ENCODE assay signal across 9 mouse cellular contexts in genomic region chr8:94857011-94857345, GRCm38 (mm10). TPM values are rescaled to one million over a fixed set of nuclear protein-coding genes. Genes with fewer than 3 reads are reported as not detected.
DNase-seq lines count a peak whose midpoint lies in the region; ATAC-seq and TF ChIP-seq lines count a peak whose summit lies in the region.
"Had no signal": no experiment of that assay in that cellular context is flagged by ENCODE, and none has a peak within 500 bp of the region (broad histone marks: within the 10 kb centered on the region; RNA-seq: fewer than 3 reads in every experiment).

No protein-coding gene starts in this region.

- ATAC-seq in liver, embryonic 12.5 days, result no peak

- no peaks in the 10 kb centered on the region for H3K9me3 ChIP-seq in liver, embryonic 12.5 days (replicated peaks)

- TF ChIP-seq POLR2A in cerebellum, adult 2 months (IDR thresholded peaks at IDR 0.05; ENCODE audit: borderline replicate concordance, insufficient read depth, low read length), result no peak
- TF ChIP-seq POLR2A in testis, adult 2 months (IDR thresholded peaks at IDR 0.05; ENCODE audit: control insufficient read depth, low read depth, low read length), result no peak

- H3K27ac ChIP-seq in cerebellum, adult 2 months (ENCODE audit: insufficient read depth, low read length), result peak overlapping the region; percentile 2; the same call in 1 of the 2 replicates
- H3K27ac ChIP-seq in testis, adult 2 months (ENCODE audit: control insufficient read depth, insufficient read depth, low read depth, low read length), result no peak overlapping the region
- no peak overlapping the region for H3K27ac ChIP-seq in liver, embryonic 12.5 days

- H3K9ac ChIP-seq in liver, embryonic 12.5 days, result peak overlapping the region; percentile 88

- no peak for TF ChIP-seq CTCF in cerebellum, adult 2 months (IDR thresholded peaks at IDR 0.05; ENCODE audit: borderline replicate concordance, insufficient read depth, low read depth, low read length)
- TF ChIP-seq CTCF in testis, adult 2 months (IDR thresholded peaks at IDR 0.05; ENCODE audit: control insufficient read depth, insufficient read depth, insufficient replicate concordance, low read depth, low read length), result no peak

- H3K36me3 ChIP-seq in testis, adult 2 months (ENCODE audit: control insufficient read depth, insufficient read depth, low read length), result no peaks in the 10 kb centered on the region; the same call in none of the 2 replicates
- H3K36me3 ChIP-seq in liver, embryonic 12.5 days, result peaks cover 67% of the 10 kb centered on the region

- no peak for DNase-seq in cerebellum, adult 2 months
- DNase-seq in cerebellum, postnatal 14 days, result no peak
- no peak for DNase-seq in testis, postnatal 14 days (ENCODE audit: low spot score)
- DNase-seq in natural killer cell, adult 2 months (ENCODE audit: low spot score in 2 of 2), result no peak
- no peak for DNase-seq in right cerebral cortex, postnatal 36 days (ENCODE audit: low spot score in 2 of 2)
- DNase-seq in cerebellum, adult 9-10 months, result no peak

- H3K4me2 ChIP-seq in liver, embryonic 12.5 days, result peak overlapping the region; percentile 80

- 8% methylated on average over 5 of the region's 5 CpGs for WGBS in cerebellum, adult 2 months
- 30% methylated on average over 5 of the region's 5 CpGs for WGBS in liver, embryonic 12.5 days (ENCODE audit: insufficient replicate concordance)

- H3K27me3 ChIP-seq in cerebellum, adult 2 months (ENCODE audit: control insufficient read depth, insufficient read depth, low read length), result no peaks in the 10 kb centered on the region
- no peaks in the 10 kb centered on the region for H3K27me3 ChIP-seq in testis, adult 2 months (ENCODE audit: control insufficient read depth, insufficient read depth, low read length)
- H3K27me3 ChIP-seq in liver, embryonic 12.5 days (replicated peaks), result no peaks in the 10 kb centered on the region

- H3K4me1 ChIP-seq in cerebellum, adult 2 months (ENCODE audit: control insufficient read depth, insufficient read depth, low read length), result 0 out of 2 replicates have a peak, but pooled peaks cover 3% of the 10 kb centered on the region
- H3K4me1 ChIP-seq in testis, adult 2 months (ENCODE audit: control insufficient read depth, insufficient read depth, low read length), result no peaks in the 10 kb centered on the region; the same call in 1 of the 2 replicates
- peaks cover 30% of the 10 kb centered on the region for H3K4me1 ChIP-seq in liver, embryonic 12.5 days

- no peak overlapping the region for H3K4me3 ChIP-seq in cerebellum, adult 2 months (replicated peaks; ENCODE audit: insufficient read depth, low read depth, low read length)
- peak overlapping the region; percentile 97 for H3K4me3 ChIP-seq in testis, adult 2 months (ENCODE audit: control insufficient read depth, low read depth, low read length)
- peak overlapping the region; percentile 73 for H3K4me3 ChIP-seq in liver, embryonic 12.5 days

RNA-seq across cellular contexts. Expression of gene Polr2c, which starts 0.3 kb away (rescaled TPM):
- polyA plus RNA-seq in cerebellum, adult 2 months (2012; rRNA removed), result 154 and 166 TPM in 2 replicates
- polyA plus RNA-seq in testis, adult 2 months (2012; rRNA removed), result 54.8 and 58.9 TPM in 2 replicates
- 107 and 112 TPM in 2 replicates for polyA plus RNA-seq in liver, embryonic 12.5 days (2016; fragmentation: Nextera tagmentation; extraction: Ambion mirVana)

RNA-seq across cellular contexts. Expression of gene Ciapin1, which starts 18.8 kb away (rescaled TPM):
- 58.2 and 58.4 TPM in 2 replicates for polyA plus RNA-seq in cerebellum, adult 2 months (2012; rRNA removed)
- 58.3 and 77.3 TPM in 2 replicates for polyA plus RNA-seq in testis, adult 2 months (2012; rRNA removed)
- 80.9 and 83.4 TPM in 2 replicates for polyA plus RNA-seq in liver, embryonic 12.5 days (2016; fragmentation: Nextera tagmentation; extraction: Ambion mirVana)

RNA-seq across cellular contexts. Expression of gene Coq9, which starts 18.9 kb away (rescaled TPM):
- 155 and 163 TPM in 2 replicates for polyA plus RNA-seq in cerebellum, adult 2 months (2012; rRNA removed)
- 52.1 and 74.1 TPM in 2 replicates for polyA plus RNA-seq in testis, adult 2 months (2012; rRNA removed)
- polyA plus RNA-seq in liver, embryonic 12.5 days (2016; fragmentation: Nextera tagmentation; extraction: Ambion mirVana), result 55.1 and 57.2 TPM in 2 replicates

RNA-seq across cellular contexts. Expression of gene Dok4, which starts 19.2 kb away (rescaled TPM):
- 12.1 and 12.5 TPM in 2 replicates for polyA plus RNA-seq in cerebellum, adult 2 months (2012; rRNA removed)
- polyA plus RNA-seq in testis, adult 2 months (2012; rRNA removed), result 1.5 and 1.6 TPM in 2 replicates
- 13.8 and 14.6 TPM in 2 replicates for polyA plus RNA-seq in liver, embryonic 12.5 days (2016; fragmentation: Nextera tagmentation; extraction: Ambion mirVana)

RNA-seq across cellular contexts. Expression of gene Ccl17, which starts 46.7 kb away (rescaled TPM):
- 0.36 and 1.1 TPM in 2 replicates for polyA plus RNA-seq in cerebellum, adult 2 months (2012; rRNA removed)
- 2.0 and 2.7 TPM in 2 replicates for polyA plus RNA-seq in testis, adult 2 months (2012; rRNA removed)
- 0.36 TPM in 1 of 2 replicates, not detected in the other for polyA plus RNA-seq in liver, embryonic 12.5 days (2016; fragmentation: Nextera tagmentation; extraction: Ambion mirVana)
- polyA plus RNA-seq: adrenal gland, adult 2 months had no signal
